19 mouse cellular contexts compared by ENCODE assay signal in the genomic region with DNA sequence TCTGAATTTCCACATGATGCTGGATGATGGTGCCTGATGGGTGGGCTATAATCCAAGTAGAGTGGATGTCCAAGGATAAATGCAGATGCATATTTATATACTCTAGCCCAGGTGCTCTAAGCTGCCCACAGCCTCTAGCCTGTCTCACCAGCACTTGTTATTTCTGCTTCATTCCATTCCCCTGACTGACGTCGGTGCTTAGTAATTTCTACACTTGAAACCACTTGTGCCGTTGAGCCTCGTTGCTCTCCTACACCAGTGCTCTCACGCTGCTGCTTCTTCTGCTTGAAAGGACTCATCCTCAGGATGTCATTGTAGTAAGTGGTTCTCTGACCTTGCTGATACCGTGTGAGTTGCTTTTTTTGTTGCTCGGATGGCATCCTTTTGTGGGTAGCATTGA.
A peak's percentile ranks its signal among the peaks of the same experiment; 100 is the strongest.
DNase-seq lines count a peak whose midpoint lies in the region; ATAC-seq and TF ChIP-seq lines count a peak whose summit lies in the region.
"Had no signal": no experiment of that assay in that cellular context is flagged by ENCODE, and none has a peak within 500 bp of the region (broad histone marks: within the 10 kb centered on the region; RNA-seq: fewer than 3 reads in every experiment).

No protein-coding gene starts in this region.

- intact Hi-C loops in left cerebral cortex, postnatal 25 days (cut with DNase I): no loop called here
- intact Hi-C loops in left cerebral cortex, postnatal 10 days (cut with DNase I): no loop called here

- H3K4me1 ChIP-seq in lung, postnatal 0 days (ENCODE audit: insufficient read depth, low read depth, low read length): no peaks in the 10 kb centered on the region
- H3K4me1 ChIP-seq in hindbrain, embryonic 16.5 days (ENCODE audit: control insufficient read depth, insufficient read depth, low read depth, low read length): no peaks in the 10 kb centered on the region
- H3K4me1 ChIP-seq: embryonic facial prominence, embryonic 12.5 days; heart, embryonic 10.5 days; limb, embryonic 10.5 days; midbrain, embryonic 10.5 days had no signal

- no peak overlapping the region for H3K4me3 ChIP-seq in lung, postnatal 0 days (ENCODE audit: low read depth, low read length)
- no peak overlapping the region for H3K4me3 ChIP-seq in hindbrain, embryonic 16.5 days (ENCODE audit: low read length)
- H3K4me3 ChIP-seq: embryonic facial prominence, embryonic 12.5 days; heart, embryonic 10.5 days; limb, embryonic 10.5 days; midbrain, embryonic 10.5 days had no signal

- H3K36me3 ChIP-seq in lung, postnatal 0 days (ENCODE audit: insufficient read depth, low read length): no peaks in the 10 kb centered on the region
- H3K36me3 ChIP-seq in hindbrain, embryonic 16.5 days (ENCODE audit: control insufficient read depth, insufficient read depth, low read length): no peaks in the 10 kb centered on the region
- H3K36me3 ChIP-seq: embryonic facial prominence, embryonic 12.5 days; heart, embryonic 10.5 days; limb, embryonic 10.5 days; midbrain, embryonic 10.5 days had no signal

- H3K9ac ChIP-seq in lung, postnatal 0 days (replicated peaks; ENCODE audit: low read depth): no peak overlapping the region
- H3K9ac ChIP-seq in hindbrain, embryonic 16.5 days (ENCODE audit: low read depth, low read length): no peak overlapping the region
- H3K9ac ChIP-seq: embryonic facial prominence, embryonic 12.5 days had no signal

- peak; percentile 43; the same call in 1 of the 2 replicates for TF ChIP-seq EP300 in lung, postnatal 0 days (IDR thresholded peaks at IDR 0.05)

- 51% methylated on average over 7 of the region's 7 CpGs for WGBS in lung, postnatal 0 days
- WGBS in hindbrain, embryonic 16.5 days: 72% methylated on average over 7 of the region's 7 CpGs

- peak; percentile 15 to 40 for DNase-seq in adrenal gland, adult (ENCODE audit: inconsistent age in 2 of 2, low spot score in 1 of 2)
- DNase-seq in adrenal gland, postnatal 25 days: no peak
- peak; percentile 9 to 51 for DNase-seq in left cerebral cortex, postnatal 25 days (ENCODE audit: low spot score in 2 of 2)
- DNase-seq in left cerebral cortex, postnatal 10 days (ENCODE audit: extremely low spot score in 1 of 2, low spot score in 2 of 2): no peak
- DNase-seq in lung, postnatal 0 days (ENCODE audit: low spot score): peak; percentile 74
- DNase-seq in retina, embryonic 14.5 days (ENCODE audit: low spot score): peak; percentile 24
- no peak for DNase-seq in kidney, adult 11 months
- DNase-seq: adrenal gland, postnatal 14 days; kidney, adult 8-10 months; kidney, postnatal 14 days had no signal

- no peaks in the 10 kb centered on the region for H3K27me3 ChIP-seq in lung, postnatal 0 days (replicated peaks; ENCODE audit: insufficient read depth, low read length)
- H3K27me3 ChIP-seq in hindbrain, embryonic 16.5 days (replicated peaks; ENCODE audit: control insufficient read depth, insufficient read depth, low read length): no peaks in the 10 kb centered on the region
- H3K27me3 ChIP-seq: embryonic facial prominence, embryonic 12.5 days; Patski had no signal

- no peak overlapping the region for H3K4me2 ChIP-seq in lung, postnatal 0 days (replicated peaks; ENCODE audit: low read depth, low read length)
- no peak overlapping the region for H3K4me2 ChIP-seq in hindbrain, embryonic 16.5 days (ENCODE audit: low read length)
- H3K4me2 ChIP-seq: embryonic facial prominence, embryonic 12.5 days had no signal

- no peak for TF ChIP-seq CTCF in lung, postnatal 0 days (IDR thresholded peaks at IDR 0.05)

- no peaks in the 10 kb centered on the region for H3K9me3 ChIP-seq in lung, postnatal 0 days (ENCODE audit: low read length)
- H3K9me3 ChIP-seq in hindbrain, embryonic 16.5 days (ENCODE audit: control insufficient read depth, low read length): no peaks in the 10 kb centered on the region
- H3K9me3 ChIP-seq: embryonic facial prominence, embryonic 12.5 days; heart, embryonic 10.5 days; limb, embryonic 10.5 days; midbrain, embryonic 10.5 days had no signal

- peak; percentile 90 for ATAC-seq in lung, postnatal 0 days
- no peak for ATAC-seq in hindbrain, embryonic 16.5 days
- ATAC-seq: forebrain, embryonic 14.5 days; inflammation-experienced regulatory T-cells, adult 6 months; Patski had no signal

- H3K27ac ChIP-seq in lung, postnatal 0 days (ENCODE audit: low read length): no peak overlapping the region
- no peak overlapping the region for H3K27ac ChIP-seq in hindbrain, embryonic 16.5 days (ENCODE audit: low read depth, low read length)
- H3K27ac ChIP-seq: embryonic facial prominence, embryonic 12.5 days; heart, embryonic 10.5 days; limb, embryonic 10.5 days; macrophage; midbrain, embryonic 10.5 days had no signal

Comparison
In these comparisons a context has a peak if more than half of its experiments do, and no peak if none do; other contexts are left out.
1. DNase-seq: peak in adrenal gland, adult (2 of 2), left cerebral cortex, postnatal 25 days (2 of 2), lung, postnatal 0 days (single experiment) and retina, embryonic 14.5 days (single experiment); none in adrenal gland, postnatal 25 days (single experiment), left cerebral cortex, postnatal 10 days (0 of 2) and kidney, adult 11 months (single experiment).